Comparison of ENCODE assay signal across 10 mouse cellular contexts in genomic region chr2:11192281-11193098, GRCm38 (mm10). TPM values are rescaled to one million over a fixed set of nuclear protein-coding genes. Genes with fewer than 3 reads are reported as not detected.
DNase-seq lines count a peak whose midpoint lies in the region; ATAC-seq lines count a peak whose summit lies in the region.
"Had no signal": no experiment of that assay in that cellular context is flagged by ENCODE, and none has a peak within 500 bp of the region (broad histone marks: within the 10 kb centered on the region; RNA-seq: fewer than 3 reads in every experiment).

No protein-coding gene starts in this region.

- peak; percentile 26 for ATAC-seq in inflammation-experienced regulatory T-cells, adult 6 months
- no peak for ATAC-seq in liver, embryonic 15.5 days (ENCODE audit: insufficient read depth)

- peak overlapping the region; percentile 51 for H3K4me2 ChIP-seq in liver, embryonic 15.5 days

- no peaks in the 10 kb centered on the region for H3K36me3 ChIP-seq in liver, embryonic 15.5 days (replicated peaks)

- H3K9ac ChIP-seq in liver, embryonic 15.5 days = no peak overlapping the region

- peak; percentile 15 for DNase-seq in embryo, embryonic 10.5 days (ENCODE audit: low spot score)
- DNase-seq in embryo, embryonic 10 days (ENCODE audit: low spot score) = no peak
- peak; percentile 81 for DNase-seq in 416B (ENCODE audit: low read depth)
- no peak for DNase-seq in right cerebral cortex, adult 18-20 months
- no peak for DNase-seq in right cerebral cortex, postnatal 14 days
- DNase-seq in cerebellum, postnatal 14 days = no peak
- DNase-seq: embryo, embryonic 11 days; gastrocnemius, postnatal 14 days had no signal

- H3K27me3 ChIP-seq in liver, embryonic 15.5 days = no peaks in the 10 kb centered on the region

- H3K4me3 ChIP-seq in liver, embryonic 15.5 days (replicated peaks) = peak overlapping the region; percentile 29

- no peaks in the 10 kb centered on the region for H3K9me3 ChIP-seq in liver, embryonic 15.5 days (replicated peaks)

- WGBS in liver, embryonic 15.5 days (ENCODE audit: insufficient replicate concordance) = 21% methylated on average over 12 of the region's 12 CpGs

- no peak overlapping the region; the same call in 1 of the 2 replicates for H3K27ac ChIP-seq in liver, embryonic 15.5 days (replicated peaks)

- 0 out of 2 replicates have a peak, but pooled peaks cover 4% of the 10 kb centered on the region for H3K4me1 ChIP-seq in liver, embryonic 15.5 days (replicated peaks)

RNA-seq across cellular contexts. Expression of gene Prkcq, which starts 20.6 kb away (rescaled TPM):
- polyA plus RNA-seq in inflammation-experienced regulatory T-cells, adult 6 months (2017; shearing (Covaris generic)) = 100 to 1,000 TPM in 1 of 3 experiments, 10 to 100 TPM in 2; 86.5 to 144 (median 99.9) TPM
- 2.9 and 3.0 TPM in 2 replicates for polyA plus RNA-seq in liver, embryonic 15.5 days (2015; fragmentation: Nextera tagmentation; extraction: Ambion mirVana)

Comparison
In these comparisons a context has a peak if more than half of its experiments do, and no peak if none do; other contexts are left out.
1. DNase-seq: peak in embryo, embryonic 10.5 days (single experiment) and 416B (single experiment); none in embryo, embryonic 10 days (single experiment), right cerebral cortex, adult 18-20 months (single experiment), right cerebral cortex, postnatal 14 days (single experiment) and cerebellum, postnatal 14 days (0 of 2).
2. RNA of gene Prkcq, which starts 20.6 kb away (polyA plus RNA-seq): 86.5 to 144 TPM in inflammation-experienced regulatory T-cells, adult 6 months; 2.9 to 3.0 TPM in liver, embryonic 15.5 days; every median in the first group is over 10 times any median in the second.